Mouse (Mus musculus): ENCODE results near the gene Sox18. TPM values are rescaled to one million over a fixed set of nuclear protein-coding genes. Genes with fewer than 3 reads are reported as not detected.

The Sox18 gene
- total and polyA plus RNA-seq, 3 experiments = 37.8 to 105 (median 46.2) TPM

DNA sequence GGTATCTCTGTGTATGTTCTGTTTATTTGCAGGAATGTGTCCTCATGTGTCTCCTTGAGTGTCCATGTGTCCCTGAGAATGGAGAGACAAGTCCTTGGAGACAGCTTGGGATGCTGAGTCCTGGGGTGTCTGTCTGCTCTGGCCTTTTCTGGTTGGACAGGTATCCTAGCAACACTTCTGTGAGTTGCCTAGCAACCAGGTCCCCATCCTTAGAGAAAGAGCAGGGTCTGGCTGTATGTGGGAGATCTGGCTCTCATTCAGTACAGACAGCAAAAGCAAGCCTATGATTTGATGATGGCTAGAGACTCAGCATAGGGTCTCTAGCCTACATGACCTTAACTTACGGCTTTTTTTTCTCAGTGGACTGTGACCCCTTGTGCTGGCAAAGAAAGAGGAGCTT is 42.3 kb upstream of the Sox18 start:
- Histone ChIP-seq H3K27ac (no peak overlapping the region), H3K9ac (ENCODE audit: low read depth, low read length) (no peak overlapping the region), H3K79me2 (replicated peaks; ENCODE audit: control insufficient read depth, insufficient read depth, low read length) (no peaks in the 10 kb centered on the region), H3K4me3 (no peak overlapping the region), H3K4me1 (ENCODE audit: control insufficient read depth, insufficient read depth, low read length) (no peaks in the 10 kb centered on the region), H3K27me3 (ENCODE audit: control insufficient read depth, insufficient read depth, low read length) (no peaks in the 10 kb centered on the region), H3K36me3 (ENCODE audit: control insufficient read depth, insufficient read depth, low read length) (no peaks in the 10 kb centered on the region)
- TF ChIP-seq POLR2A (IDR thresholded peaks at IDR 0.05; ENCODE audit: insufficient read depth, low read depth, low read length) = no peak
- TF ChIP-seq EP300 (IDR thresholded peaks at IDR 0.05; ENCODE audit: insufficient read depth, low read depth, low read length) = no peak
- no peak for TF ChIP-seq CTCF (IDR thresholded peaks at IDR 0.05)
- intact Hi-C loops (cut with DNase I) = no loop called here
- WGBS = 94% methylated on average over 1 of the region's 1 CpGs
- DNase-seq = no peak

DNA sequence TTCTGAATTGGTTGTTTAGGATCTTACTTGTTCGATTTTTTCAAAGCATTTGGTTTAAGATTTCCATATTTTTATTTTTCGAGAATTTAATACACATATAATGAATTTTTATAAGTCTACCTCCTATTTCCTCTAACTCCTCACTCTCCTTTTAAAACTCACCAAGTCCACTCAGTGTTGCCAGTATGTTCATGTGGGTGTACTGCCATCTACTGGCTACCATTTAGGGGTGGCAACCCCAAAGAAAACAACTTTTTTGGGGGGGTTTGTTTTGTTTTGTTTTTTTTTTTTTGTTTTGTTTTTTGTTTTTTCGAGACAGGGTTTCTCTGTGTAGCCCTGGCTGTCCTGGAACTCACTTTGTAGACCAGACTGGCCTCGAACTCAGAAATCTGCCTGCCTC is 35.2 kb upstream of the Sox18 start:
- no peaks in the 10 kb centered on the region for H3K36me3 ChIP-seq (ENCODE audit: control insufficient read depth, insufficient read depth, low read length)
- TF ChIP-seq CTCF (IDR thresholded peaks at IDR 0.05) (peak; percentile 76), EP300 (IDR thresholded peaks at IDR 0.05; ENCODE audit: insufficient read depth, low read depth, low read length) (no peak), POLR2A (IDR thresholded peaks at IDR 0.05; ENCODE audit: insufficient read depth, low read depth, low read length) (no peak)
- intact Hi-C loops (cut with DNase I) = loop anchor here (2.0 kb wide), 3 partner anchors 22 to 84 kb away; no protein-coding TSS in a partner anchor
- no peak overlapping the region for H3K9ac ChIP-seq (ENCODE audit: low read depth, low read length)
- H3K4me3 ChIP-seq = no peak overlapping the region
- no peaks in the 10 kb centered on the region for H3K79me2 ChIP-seq (replicated peaks; ENCODE audit: control insufficient read depth, insufficient read depth, low read length)
- H3K27ac ChIP-seq = no peak overlapping the region
- no peaks in the 10 kb centered on the region for H3K4me1 ChIP-seq (ENCODE audit: control insufficient read depth, insufficient read depth, low read length)
- H3K27me3 ChIP-seq (ENCODE audit: control insufficient read depth, insufficient read depth, low read length) = no peaks in the 10 kb centered on the region
- DNase-seq = no peak
- 34% methylated on average over 4 of the region's 4 CpGs for WGBS

DNA sequence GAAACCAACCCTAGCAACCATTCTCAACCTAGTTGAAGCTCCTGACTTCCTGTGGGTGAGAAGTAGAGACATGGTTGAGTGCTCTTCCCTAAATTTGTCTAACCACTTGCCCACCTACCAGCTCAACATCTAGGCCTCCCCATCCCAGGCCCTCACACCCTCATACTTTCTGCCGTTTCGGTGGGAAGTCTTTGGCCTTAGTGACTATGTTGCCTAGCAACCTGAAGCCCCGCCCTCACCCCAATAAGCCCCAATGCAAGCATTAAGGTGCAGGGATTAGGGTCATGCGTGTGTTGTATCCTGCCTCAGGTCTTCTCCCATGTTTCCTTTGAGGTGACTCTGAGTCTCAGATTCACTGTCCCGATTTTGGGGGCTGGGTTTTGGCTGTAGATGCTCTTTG is 26.8 kb upstream of the Sox18 start, which contains the start of gene Lkaaear1:
Gene Lkaaear1 (minus strand): TSS at position 202 of the 400 bp plus-strand sequence.
- intact Hi-C loops (cut with DNase I) = no loop called here
- no peak for DNase-seq
- Histone ChIP-seq H3K4me1 (ENCODE audit: control insufficient read depth, insufficient read depth, low read length) (peaks cover 1% of the 10 kb centered on the region; the same call in 1 of the 2 replicates), H3K27me3 (ENCODE audit: control insufficient read depth, insufficient read depth, low read length) (no peaks in the 10 kb centered on the region), H3K9ac (ENCODE audit: low read depth, low read length) (no peak within 1 kb of the TSS), H3K79me2 (replicated peaks; ENCODE audit: control insufficient read depth, insufficient read depth, low read length) (no peaks in the 10 kb centered on the region), H3K36me3 (ENCODE audit: control insufficient read depth, insufficient read depth, low read length) (no peaks in the 10 kb centered on the region), H3K4me3 (no peak within 1 kb of the TSS), H3K27ac (no peak within 1 kb of the TSS)
- WGBS = 61% methylated on average over 5 of the region's 5 CpGs
- TF ChIP-seq EP300 (IDR thresholded peaks at IDR 0.05; ENCODE audit: insufficient read depth, low read depth, low read length) = no peak
- TF ChIP-seq POLR2A (IDR thresholded peaks at IDR 0.05; ENCODE audit: insufficient read depth, low read depth, low read length) = no peak
- TF ChIP-seq CTCF (IDR thresholded peaks at IDR 0.05) = no peak

- no peak for DNase-seq
- no peaks in the 10 kb centered on the region for H3K36me3 ChIP-seq (ENCODE audit: control insufficient read depth, insufficient read depth, low read length)
- H3K9ac ChIP-seq (ENCODE audit: low read depth, low read length) = no peak overlapping the region
- WGBS = 74% methylated on average over 33 of the region's 33 CpGs
- intact Hi-C loops (cut with DNase I) = no loop called here
- no peak for TF ChIP-seq EP300 (IDR thresholded peaks at IDR 0.05; ENCODE audit: insufficient read depth, low read depth, low read length)
- TF ChIP-seq POLR2A (IDR thresholded peaks at IDR 0.05; ENCODE audit: insufficient read depth, low read depth, low read length) = no peak
- no peak for TF ChIP-seq CTCF (IDR thresholded peaks at IDR 0.05)
- H3K4me1 ChIP-seq (ENCODE audit: control insufficient read depth, insufficient read depth, low read length) = peaks cover 1% of the 10 kb centered on the region; the same call in 1 of the 2 replicates
- H3K27ac ChIP-seq = no peak overlapping the region
- H3K4me3 ChIP-seq = no peak overlapping the region
- H3K27me3 ChIP-seq (ENCODE audit: control insufficient read depth, insufficient read depth, low read length) = no peaks in the 10 kb centered on the region
- H3K79me2 ChIP-seq (replicated peaks; ENCODE audit: control insufficient read depth, insufficient read depth, low read length) = no peaks in the 10 kb centered on the region
These were observed 25.5 kb upstream of the Sox18 start for GRCm38 (mm10) chr2:181696801-181697420.

DNA sequence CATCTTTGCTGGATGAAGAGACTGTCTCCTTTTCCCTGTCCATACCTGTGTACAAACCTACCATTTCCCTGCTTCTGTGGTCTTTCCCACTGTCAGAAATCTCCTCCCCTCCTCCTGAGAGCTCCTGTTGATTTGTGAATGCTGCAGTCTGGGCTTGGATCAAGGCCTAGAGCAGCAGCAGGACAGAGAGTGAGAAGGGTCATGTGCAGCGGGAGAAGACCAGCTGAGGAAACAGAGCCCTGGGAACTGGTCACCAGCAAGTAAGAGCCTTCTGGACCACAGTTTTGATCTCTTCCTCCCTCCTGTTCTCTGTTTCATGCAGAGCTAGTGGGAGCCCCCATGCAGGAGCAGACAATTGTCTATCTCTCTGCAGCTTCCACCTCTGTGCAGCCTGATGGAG is 24.3 kb upstream of the Sox18 start:
- Histone ChIP-seq H3K27me3 (ENCODE audit: control insufficient read depth, insufficient read depth, low read length) (no peaks in the 10 kb centered on the region), H3K9ac (ENCODE audit: low read depth, low read length) (no peak overlapping the region), H3K4me3 (no peak overlapping the region), H3K4me1 (ENCODE audit: control insufficient read depth, insufficient read depth, low read length) (peaks cover 1% of the 10 kb centered on the region; the same call in 1 of the 2 replicates), H3K36me3 (ENCODE audit: control insufficient read depth, insufficient read depth, low read length) (no peaks in the 10 kb centered on the region), H3K27ac (no peak overlapping the region), H3K79me2 (replicated peaks; ENCODE audit: control insufficient read depth, insufficient read depth, low read length) (no peaks in the 10 kb centered on the region)
- no peak for DNase-seq
- intact Hi-C loops (cut with DNase I) = no loop called here
- WGBS = 76% methylated on average over 1 of the region's 1 CpGs
- TF ChIP-seq POLR2A (IDR thresholded peaks at IDR 0.05; ENCODE audit: insufficient read depth, low read depth, low read length) = no peak
- no peak for TF ChIP-seq EP300 (IDR thresholded peaks at IDR 0.05; ENCODE audit: insufficient read depth, low read depth, low read length)

DNA sequence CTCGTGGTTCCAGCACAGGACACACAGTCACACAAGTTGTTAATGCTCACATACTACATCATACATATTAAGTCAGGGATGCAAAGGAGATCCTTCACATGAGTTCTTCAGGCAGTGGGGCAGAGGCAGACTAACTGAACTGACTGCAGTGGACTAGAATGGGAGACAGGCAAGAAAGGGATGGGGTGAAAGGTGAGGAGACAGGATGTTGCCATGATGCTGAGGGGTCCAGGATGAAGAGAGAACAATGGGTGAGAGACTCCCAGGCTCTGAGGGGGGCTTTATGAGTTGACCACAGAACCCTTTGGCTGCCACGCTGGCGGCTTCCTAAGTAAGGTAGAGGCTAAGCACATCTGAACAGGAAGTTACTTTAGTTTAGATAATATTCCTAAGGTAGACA is 23.1 kb upstream of the Sox18 start:
- intact Hi-C loops (cut with DNase I) = no loop called here

More for the DNA sequence above, 23.1 kb upstream of the Sox18 start:
- TF ChIP-seq CTCF (IDR thresholded peaks at IDR 0.05) (no peak), POLR2A (IDR thresholded peaks at IDR 0.05; ENCODE audit: insufficient read depth, low read depth, low read length) (no peak), EP300 (IDR thresholded peaks at IDR 0.05; ENCODE audit: insufficient read depth, low read depth, low read length) (no peak)
- H3K4me3 ChIP-seq = no peak overlapping the region
- no peaks in the 10 kb centered on the region for H3K79me2 ChIP-seq (replicated peaks; ENCODE audit: control insufficient read depth, insufficient read depth, low read length)
- 78% methylated on average over 3 of the region's 3 CpGs for whole genome bisulfite sequencing
- H3K36me3 ChIP-seq (ENCODE audit: control insufficient read depth, insufficient read depth, low read length) = no peaks in the 10 kb centered on the region
- no peak overlapping the region for H3K27ac ChIP-seq
- H3K4me1 ChIP-seq (ENCODE audit: control insufficient read depth, insufficient read depth, low read length) = peaks cover 1% of the 10 kb centered on the region; the same call in 1 of the 2 replicates
- no peak overlapping the region for H3K9ac ChIP-seq (ENCODE audit: low read depth, low read length)
- no peak for DNase-seq
- no peaks in the 10 kb centered on the region for H3K27me3 ChIP-seq (ENCODE audit: control insufficient read depth, insufficient read depth, low read length)
